Mouse (Mus musculus) cerebellum, postnatal 25 days (tissue): ENCODE measurements around the gene Dnah2.

Experiments used
- DNase-seq, 2 experiments: peaks; one replicate each; pipeline ENCODE4 v3.0.0; 2021; ENCODE audit warnings: mixed read lengths in 2 of 2

The Dnah2 gene

GRCm38 (mm10) chr11:69386758-69387157 lies 162.2 kb downstream of the Dnah2 start:
- no peak for DNase-seq

- DNase-seq = no peak
Measured at GRCm38 (mm10) chr11:69384979-69385378, 163.9 kb downstream of the Dnah2 start.

GRCm38 (mm10) chr11:69382478-69383105 lies 166.3 kb downstream of the Dnah2 start:
- peak; percentile 47 to 55 for DNase-seq

GRCm38 (mm10) chr11:69381356-69381755 lies 167.6 kb downstream of the Dnah2 start:
- DNase-seq = peak; percentile 81 to 90

- no peak for DNase-seq
Measured at GRCm38 (mm10) chr11:69379600-69379999, 169.3 kb downstream of the Dnah2 start.

- DNase-seq = no peak
Measured at GRCm38 (mm10) chr11:69377766-69378165, 171.1 kb downstream of the Dnah2 start.

GRCm38 (mm10) chr11:69375646-69376045 lies 173.3 kb downstream of the Dnah2 start:
- no peak for DNase-seq

GRCm38 (mm10) chr11:69373223-69373965 lies 175.5 kb downstream of the Dnah2 start:
- DNase-seq = no peak

- DNase-seq = peak in 1 of 2 experiments; percentile 44
Measured at GRCm38 (mm10) chr11:69372780-69373170, 176.1 kb downstream of the Dnah2 start.

GRCm38 (mm10) chr11:69372056-69372779 lies 176.7 kb downstream of the Dnah2 start:
- peak; percentile 90 to 93 for DNase-seq

- no peak for DNase-seq
Measured at GRCm38 (mm10) chr11:69371601-69372000, 177.3 kb downstream of the Dnah2 start.

GRCm38 (mm10) chr11:69370817-69371215 lies 178.1 kb downstream of the Dnah2 start:
- no peak for DNase-seq
